Mouse (Mus musculus): ENCODE results near the gene Map1s. TPM values are rescaled to one million over a fixed set of nuclear protein-coding genes. Genes with fewer than 3 reads are reported as not detected.

Map1s gene
- total and polyA plus RNA-seq, 3 experiments, result 9.5 to 51.4 (median 30.9) TPM

- TF ChIP-seq CTCF (conservative IDR thresholded peaks at IDR 0.05 in 1 of 2, IDR thresholded peaks at IDR 0.05 in 1 of 2; ENCODE audit: low read depth in 2 of 2, low read length in 2 of 2) (peak; percentile 91 to 93), MYC (IDR thresholded peaks at IDR 0.05; ENCODE audit: low read depth, low read length) (0 out of 2 replicates have a peak, but pooled peaks have one; percentile 20), ZMIZ1 (IDR thresholded peaks at IDR 0.05; ENCODE audit: low read depth, low read length) (no peak), ELF1 (IDR thresholded peaks at IDR 0.05; ENCODE audit: low read depth, low read length) (no peak), JUN (IDR thresholded peaks at IDR 0.05; ENCODE audit: insufficient read depth, low read depth, low read length) (no peak), PAX5 (IDR thresholded peaks at IDR 0.05; ENCODE audit: low read length) (no peak), MAFK (IDR thresholded peaks at IDR 0.05; ENCODE audit: insufficient replicate concordance, low read length) (no peak), EP300 (IDR thresholded peaks at IDR 0.05; ENCODE audit: low read length) (no peak), POLR2AphosphoS2 (IDR thresholded peaks at IDR 0.05; ENCODE audit: low read depth, low read length) (no peak; the same call in 1 of the 2 replicates)
These were observed 7.9 kb upstream of the Map1s start (continued) for GRCm38 (mm10) chr8:70897681-70898413.

DNA sequence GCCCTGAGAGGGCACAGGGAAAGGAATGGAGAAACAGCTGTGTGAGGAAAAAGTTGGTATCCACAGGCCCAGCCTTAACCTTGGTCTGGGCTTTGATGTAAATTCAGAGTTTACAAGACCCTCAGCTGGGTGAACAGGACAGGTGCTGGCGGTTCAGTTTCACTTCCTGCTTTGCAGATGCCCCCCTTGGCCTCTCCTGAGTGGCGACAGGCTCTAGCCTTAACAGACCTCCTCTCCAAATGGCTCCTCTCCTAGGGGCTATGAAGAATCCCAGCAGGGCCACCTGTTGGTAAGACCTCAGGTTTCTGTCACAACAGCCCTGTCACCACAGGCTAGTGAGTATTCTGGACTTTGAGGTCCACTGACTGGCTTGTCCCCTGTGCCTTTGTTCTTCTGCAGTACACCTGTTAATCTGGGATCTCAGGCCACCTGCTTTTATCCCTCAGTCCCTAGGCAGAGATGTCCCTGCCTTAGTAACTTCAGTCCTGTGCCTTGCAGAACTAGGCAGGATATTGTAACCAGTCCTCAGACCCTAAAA lies 7.0 kb upstream of the Map1s start:
- peaks cover 18 to 45% of the 10 kb centered on the region in 2 experiments for H3K4me1 ChIP-seq (ENCODE audit: control insufficient read depth in 1 of 2, insufficient read depth in 2 of 2)
- TF ChIP-seq USF1 (IDR thresholded peaks at IDR 0.05; ENCODE audit: low read depth, low read length) (no peak), MAX (IDR thresholded peaks at IDR 0.05; ENCODE audit: low read length) (no peak; the same call in 1 of the 2 replicates), HCFC1 (IDR thresholded peaks at IDR 0.05; ENCODE audit: low read depth, low read length) (no peak), TBP (conservative IDR thresholded peaks at IDR 0.05; ENCODE audit: low read depth, low read length) (no peak), TCF12 (IDR thresholded peaks at IDR 0.05; ENCODE audit: low read depth, low read length) (peak; percentile 65; the same call in 1 of the 2 replicates), IRF4 (IDR thresholded peaks at IDR 0.05; ENCODE audit: low read depth, low read length) (peak; percentile 92), EP300 (IDR thresholded peaks at IDR 0.05; ENCODE audit: low read length) (peak; percentile 83), KAT2A (IDR thresholded peaks at IDR 0.05; ENCODE audit: insufficient replicate concordance, low read length) (no peak), JUN (IDR thresholded peaks at IDR 0.05; ENCODE audit: insufficient read depth, low read depth, low read length) (no peak), NELFE (IDR thresholded peaks at IDR 0.05; ENCODE audit: low read depth, low read length) (no peak), CTCF (conservative IDR thresholded peaks at IDR 0.05 in 1 of 2, IDR thresholded peaks at IDR 0.05 in 1 of 2; ENCODE audit: low read depth in 2 of 2, low read length in 2 of 2) (peak in 1 of 2 experiments; percentile 15; a peak in 1 of 4 replicates), MEF2A (IDR thresholded peaks at IDR 0.05; ENCODE audit: borderline replicate concordance, low read depth, low read length) (no peak)
- dilution Hi-C loops (cut with MboI; ENCODE audit: extremely low pct_ligation_motif_present, extremely low pct_unique_long_range_greater_than_20kb, low sequenced_read_pairs) (no loop called here), in situ Hi-C loops (cut with MboI; ENCODE audit: low pct_ligation_motif_present, low pct_unique_long_range_greater_than_20kb, low sequenced_read_pairs) (loop anchor here (5.0 kb wide), 1 partner anchor 59 kb away; no protein-coding TSS in a partner anchor)
- peaks cover 26 to 29% of the 10 kb centered on the region in 2 experiments for H3K36me3 ChIP-seq (replicated peaks in 1 of 2; ENCODE audit: control insufficient read depth in 1 of 2, insufficient read depth in 1 of 2, low read length in 1 of 2)
- 0 out of 2 replicates have a peak overlapping the region, but pooled peaks have one; percentile 6 for H3K27ac ChIP-seq (ENCODE audit: insufficient read depth, low read depth)
- H3K27me3 ChIP-seq (replicated peaks), result no peaks in the 10 kb centered on the region
- H3K9ac ChIP-seq (ENCODE audit: insufficient read depth, low read depth), result peak overlapping the region; percentile 38; the same call in 1 of the 2 replicates
- H3K9me3 ChIP-seq (replicated peaks; ENCODE audit: low read length), result no peaks in the 10 kb centered on the region
- H3K79me2 ChIP-seq (replicated peaks; ENCODE audit: control insufficient read depth, extremely low read depth, insufficient read depth, poor library complexity, severe bottlenecking), result peaks cover 24% of the 10 kb centered on the region
- H3K4me2 ChIP-seq (ENCODE audit: insufficient read depth, low read depth, poor library complexity, severe bottlenecking), result peak overlapping the region; percentile 89
- DNase-seq (ENCODE audit: extremely low read depth), result no peak
- H3K4me3 ChIP-seq (replicated peaks in 1 of 3; ENCODE audit: low read depth in 2 of 3, low read length in 2 of 3, poor library complexity in 1 of 3), result peak overlapping the region in 2 of 3 experiments; percentile 33 to 96
